10 mouse cellular contexts compared by ENCODE assay signal in the genomic region with DNA sequence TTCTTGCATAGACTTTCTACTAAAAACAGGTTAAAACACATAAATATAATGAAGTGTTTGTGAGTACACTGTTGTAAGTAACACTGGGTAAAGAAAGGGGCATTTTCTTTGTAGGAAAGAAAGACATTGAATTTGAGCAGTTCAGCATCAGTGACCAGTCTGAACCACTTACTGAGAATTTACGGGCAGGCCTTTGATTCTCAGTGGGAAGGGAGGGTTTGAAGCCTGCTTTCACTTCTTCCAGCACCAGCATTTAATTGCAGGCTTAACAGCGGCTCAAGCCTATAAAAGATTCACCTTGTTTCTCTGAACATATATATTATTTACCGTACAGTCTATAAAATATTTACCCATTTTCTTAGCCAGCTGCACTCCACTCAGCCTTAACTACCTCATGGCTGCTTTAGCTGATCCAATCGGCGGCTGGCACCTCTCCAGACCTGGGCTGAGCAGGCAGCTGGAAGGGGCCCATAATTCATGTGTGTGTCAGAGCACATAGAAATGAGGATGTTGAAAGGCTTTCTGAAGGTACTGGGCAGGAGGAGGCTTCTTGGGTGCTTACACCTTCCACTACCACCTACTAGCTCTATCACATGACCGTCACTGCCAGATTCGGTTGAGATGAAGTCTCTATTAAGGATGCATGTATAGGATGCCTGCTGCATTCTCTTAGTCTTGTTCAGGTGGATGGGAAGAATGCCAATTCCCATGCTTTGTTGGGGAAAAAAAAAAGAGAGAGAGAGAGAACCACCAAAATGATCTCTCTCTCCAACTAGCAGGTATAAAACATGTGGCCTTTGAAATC. TPM values are rescaled to one million over a fixed set of nuclear protein-coding genes. Genes with fewer than 3 reads are reported as not detected.
DNase-seq lines count a peak whose midpoint lies in the region; ATAC-seq lines count a peak whose summit lies in the region.
"Had no signal": no experiment of that assay in that cellular context is flagged by ENCODE, and none has a peak within 500 bp of the region (broad histone marks: within the 10 kb centered on the region; RNA-seq: fewer than 3 reads in every experiment).

No protein-coding gene starts in this region.

- no peak for ATAC-seq in liver, embryonic 12.5 days

- peaks cover 13% of the 10 kb centered on the region for H3K4me1 ChIP-seq in limb, embryonic 10.5 days
- no peaks in the 10 kb centered on the region for H3K4me1 ChIP-seq in liver, embryonic 12.5 days

- no peaks in the 10 kb centered on the region for H3K27me3 ChIP-seq in limb, embryonic 10.5 days (ENCODE audit: low read depth, poor library complexity, severe bottlenecking)
- H3K27me3 ChIP-seq in liver, embryonic 12.5 days (replicated peaks), result no peaks in the 10 kb centered on the region

- no peaks in the 10 kb centered on the region for H3K36me3 ChIP-seq in limb, embryonic 10.5 days
- no peaks in the 10 kb centered on the region for H3K36me3 ChIP-seq in liver, embryonic 12.5 days

- H3K9ac ChIP-seq in liver, embryonic 12.5 days, result no peak overlapping the region
- H3K9ac ChIP-seq: liver, embryonic 14.5 days had no signal

- DNase-seq in cerebellum, postnatal 14 days, result peak; percentile 47 to 68
- no peak for DNase-seq in cerebellum, adult 9-11 months
- peak; percentile 34 for DNase-seq in right cerebral cortex, postnatal 4 days
- DNase-seq in right cerebral cortex, postnatal 25 days, result no peak
- peak; percentile 42 for DNase-seq in limb, embryonic 10.5 days (ENCODE audit: low spot score)
- peak; percentile 36 to 40 for DNase-seq in urinary bladder, postnatal 36 days (ENCODE audit: low spot score in 2 of 2)
- DNase-seq in left cerebral cortex, adult 11 months (ENCODE audit: low spot score), result no peak

- no peak overlapping the region for H3K4me2 ChIP-seq in liver, embryonic 12.5 days

- H3K9me3 ChIP-seq in limb, embryonic 10.5 days (replicated peaks), result no peaks in the 10 kb centered on the region
- H3K9me3 ChIP-seq in liver, embryonic 12.5 days (replicated peaks), result no peaks in the 10 kb centered on the region

- WGBS in limb, embryonic 10.5 days, result 67% methylated on average over 7 of the region's 7 CpGs
- 75% methylated on average over 7 of the region's 7 CpGs for WGBS in liver, embryonic 12.5 days (ENCODE audit: insufficient replicate concordance)

- H3K4me3 ChIP-seq in limb, embryonic 10.5 days, result no peak overlapping the region
- H3K4me3 ChIP-seq in liver, embryonic 12.5 days, result no peak overlapping the region
- H3K4me3 ChIP-seq: erythroblast, embryonic 14.5 days had no signal

- peak overlapping the region; percentile 37; the same call in 1 of the 2 replicates for H3K27ac ChIP-seq in limb, embryonic 10.5 days
- no peak overlapping the region for H3K27ac ChIP-seq in liver, embryonic 12.5 days
- H3K27ac ChIP-seq: liver, embryonic 14.5 days had no signal

RNA-seq across cellular contexts. Expression of gene Fggy, which starts 50.0 kb away (rescaled TPM):
- 8.1 and 8.5 TPM in 2 replicates for polyA plus RNA-seq in limb, embryonic 10.5 days (2016; fragmentation: Nextera tagmentation; extraction: Ambion mirVana)
- 10.2 and 10.4 TPM in 2 replicates for polyA plus RNA-seq in liver, embryonic 12.5 days (2016; fragmentation: Nextera tagmentation; extraction: Ambion mirVana)
- polyA plus RNA-seq: erythroblast, embryonic 14.5 days had no signal

Comparison
In these comparisons a context has a peak if more than half of its experiments do, and no peak if none do; other contexts are left out.
1. DNase-seq: peak in cerebellum, postnatal 14 days (2 of 2), right cerebral cortex, postnatal 4 days (single experiment), limb, embryonic 10.5 days (single experiment) and urinary bladder, postnatal 36 days (2 of 2); none in cerebellum, adult 9-11 months (single experiment), right cerebral cortex, postnatal 25 days (single experiment) and left cerebral cortex, adult 11 months (single experiment).